Mouse (Mus musculus) CH12.LX (cell line): Measurements from ENCODE around the gene 1700010I14Rik. TPM values are rescaled to one million over a fixed set of nuclear protein-coding genes. Genes with fewer than 3 reads are reported as not detected.

Experiments
- DNase-seq: peaks from one replicate; pipeline ENCODE4 v3.0.0-alpha.2; 2013; ENCODE audit errors: extremely low read depth
- H3K27ac ChIP-seq: 2 replicates; pipeline ENCODE4 v1.5.1; 2012; ENCODE audit warnings: low read depth, mild to moderate bottlenecking, control low read depth, moderate library complexity; ENCODE audit not compliant: insufficient read depth
- H3K27me3 ChIP-seq: replicated peaks from 2 replicates; pipeline ENCODE3; 2012; ENCODE audit warnings: inconsistent platforms
- H3K36me3 ChIP-seq, 2 experiments: replicated peaks in 1 of 2; 2 replicates each; pipeline versions ENCODE3 to v1.6.1; 2012; ENCODE audit warnings: inconsistent platforms in 1 of 2, low read length in 1 of 2, mild to moderate bottlenecking in 1 of 2, mixed read lengths in 1 of 2, moderate library complexity in 1 of 2; ENCODE audit not compliant: control insufficient read depth in 1 of 2, insufficient read depth in 1 of 2
- H3K4me1 ChIP-seq, 2 experiments: 2 replicates each; pipeline ENCODE4 v1.6.1; 2012; ENCODE audit warnings: inconsistent platforms in 1 of 2, moderate library complexity in 1 of 2; ENCODE audit not compliant: insufficient read depth in 2 of 2, control insufficient read depth in 1 of 2
- H3K4me2 ChIP-seq: 2 replicates; pipeline ENCODE4 v1.6.1; 2012; ENCODE audit warnings: low read depth, mild to moderate bottlenecking, control low read depth; ENCODE audit not compliant: poor library complexity, insufficient read depth, severe bottlenecking
- H3K4me3 ChIP-seq, 3 experiments: fragments of 150-350 bp in 1 of 3; sonication (generic) in 1 of 3; replicated peaks in 1 of 3; 2 replicates each; pipeline versions ENCODE3 to v1.5.1; 2011 to 2012; ENCODE audit warnings: low read depth in 2 of 3, low read length in 2 of 3, mild to moderate bottlenecking in 2 of 3, moderate library complexity in 2 of 3, control low read depth in 1 of 3, improper control_type of control experiment in 1 of 3, inconsistent platforms in 1 of 3, mixed read lengths in 1 of 3; ENCODE audit not compliant: poor library complexity in 1 of 3
- H3K79me2 ChIP-seq: replicated peaks from 2 replicates; pipeline ENCODE4 v1.6.1; 2012; ENCODE audit warnings: mild to moderate bottlenecking, moderate library complexity; ENCODE audit not compliant: control insufficient read depth, poor library complexity, insufficient read depth, severe bottlenecking; ENCODE audit errors: extremely low read depth
- H3K9ac ChIP-seq: 2 replicates; pipeline ENCODE4 v1.6.1; 2012; ENCODE audit warnings: low read depth, mild to moderate bottlenecking, control low read depth, moderate library complexity; ENCODE audit not compliant: insufficient read depth
- H3K9me3 ChIP-seq: replicated peaks from 2 replicates; pipeline ENCODE3; 2012; ENCODE audit warnings: low read length, inconsistent platforms, mixed read lengths
- BHLHE40 ChIP-seq: IDR thresholded peaks from 2 replicates; pipeline ENCODE4 v1.6.1; 2011; ENCODE audit warnings: mild to moderate bottlenecking, low read depth, low read length, improper control_type of control experiment
- CHD1 ChIP-seq: IDR thresholded peaks from 2 replicates; pipeline ENCODE4 v1.6.1; 2012; ENCODE audit warnings: low read depth, low read length, improper control_type of control experiment, inconsistent platforms
- CTCF ChIP-seq, 2 experiments: IDR thresholded peaks in 1 of 2; conservative IDR thresholded peaks in 1 of 2; 2 replicates each; pipeline ENCODE4 v1.5.1; 2011 to 2012; ENCODE audit warnings: low read depth in 2 of 2, low read length in 2 of 2, improper control_type of control experiment in 1 of 2, inconsistent platforms in 1 of 2, mild to moderate bottlenecking in 1 of 2, moderate library complexity in 1 of 2
- EP300 ChIP-seq: IDR thresholded peaks from 2 replicates; pipeline ENCODE4 v1.6.1; 2011; ENCODE audit warnings: low read length, improper control_type of control experiment
- ETS1 ChIP-seq: conservative IDR thresholded peaks from 2 replicates; pipeline ENCODE4 v1.6.1; 2012; ENCODE audit warnings: low read depth, mild to moderate bottlenecking, inconsistent platforms, low read length, improper control_type of control experiment, moderate library complexity
- HCFC1 ChIP-seq: IDR thresholded peaks from 2 replicates; pipeline ENCODE4 v1.6.1; 2012; ENCODE audit warnings: low read depth, mild to moderate bottlenecking, inconsistent platforms, low read length, improper control_type of control experiment
- IRF4 ChIP-seq: IDR thresholded peaks from 2 replicates; pipeline ENCODE4 v1.6.1; 2014; ENCODE audit warnings: low read depth, mild to moderate bottlenecking, inconsistent platforms, low read length, improper control_type of control experiment
- JUND ChIP-seq: conservative IDR thresholded peaks from 2 replicates; pipeline ENCODE4 v1.6.1; 2011; ENCODE audit warnings: low read depth, low read length, improper control_type of control experiment
- KAT2A ChIP-seq: IDR thresholded peaks from 2 replicates; pipeline ENCODE4 v1.6.1; 2012; ENCODE audit warnings: low read length, improper control_type of control experiment, inconsistent platforms; ENCODE audit not compliant: insufficient replicate concordance
- MAX ChIP-seq: IDR thresholded peaks from 2 replicates; pipeline ENCODE4 v1.6.1; 2011; ENCODE audit warnings: low read length, improper control_type of control experiment
- MEF2A ChIP-seq: IDR thresholded peaks from 2 replicates; pipeline ENCODE4 v1.6.1; 2014; ENCODE audit warnings: low read depth, mild to moderate bottlenecking, inconsistent platforms, low read length, improper control_type of control experiment, borderline replicate concordance
- MXI1 ChIP-seq: IDR thresholded peaks from 2 replicates; pipeline ENCODE4 v1.6.1; 2011; ENCODE audit warnings: mild to moderate bottlenecking, low read depth, low read length, improper control_type of control experiment
- MYC ChIP-seq: IDR thresholded peaks from 2 replicates; pipeline ENCODE4 v1.6.1; 2011; ENCODE audit warnings: low read depth, mild to moderate bottlenecking, improper control_type of control experiment, low read length
- PAX5 ChIP-seq: IDR thresholded peaks from 2 replicates; pipeline ENCODE4 v1.6.1; 2012; ENCODE audit warnings: low read length, inconsistent platforms, mixed read lengths
- POLR2A ChIP-seq: IDR thresholded peaks from 2 replicates; pipeline ENCODE4 v1.6.1; 2011; ENCODE audit warnings: low read depth, mild to moderate bottlenecking, improper control_type of control experiment, low read length
- RAD21 ChIP-seq: IDR thresholded peaks from 2 replicates; pipeline ENCODE4 v1.6.1; 2011; ENCODE audit warnings: low read depth, mild to moderate bottlenecking, low read length, improper control_type of control experiment, moderate library complexity
- SMC3 ChIP-seq: IDR thresholded peaks from 2 replicates; pipeline ENCODE4 v1.6.1; 2011; ENCODE audit warnings: low read depth, low read length, improper control_type of control experiment
- TBP ChIP-seq: conservative IDR thresholded peaks from 2 replicates; pipeline ENCODE4 v1.6.1; 2011; ENCODE audit warnings: low read depth, low read length, improper control_type of control experiment
- UBTF ChIP-seq: IDR thresholded peaks from 2 replicates; pipeline ENCODE4 v1.6.1; 2012; ENCODE audit warnings: low read depth, mild to moderate bottlenecking, inconsistent platforms, low read length, improper control_type of control experiment, moderate library complexity
- USF1 ChIP-seq: IDR thresholded peaks from 2 replicates; pipeline ENCODE4 v1.6.1; 2014; ENCODE audit warnings: low read depth, mild to moderate bottlenecking, inconsistent platforms, low read length, improper control_type of control experiment
- ZKSCAN1 ChIP-seq: IDR thresholded peaks from 2 replicates; pipeline ENCODE4 v1.6.1; 2012; ENCODE audit warnings: low read depth, inconsistent platforms, low read length, improper control_type of control experiment, borderline replicate concordance
- ZNF384 ChIP-seq: IDR thresholded peaks from 2 replicates; pipeline ENCODE4 v1.6.1; 2012; ENCODE audit warnings: low read depth, low read length, improper control_type of control experiment, inconsistent platforms
- dilution Hi-C: fragments of 300-500 bp; cut with MboI; formaldehyde crosslinking; loops from 2 replicates; pipeline ENCODE4 v1.14.3; 2020; ENCODE audit warnings: low sequenced_read_pairs; ENCODE audit not compliant: extremely low pct_unique_long_range_greater_than_20kb, extremely low pct_ligation_motif_present
- in situ Hi-C: fragments of 300-500 bp; cut with MboI; formaldehyde crosslinking; loops from 3 replicates; pipeline ENCODE4 v1.14.3; 2019; ENCODE audit warnings: low sequenced_read_pairs, low pct_ligation_motif_present, low pct_unique_long_range_greater_than_20kb, mixed read lengths
- polyA plus RNA-seq: library from polyadenylated mRNA; unstranded; fragments of >175 nt; gene quantifications from 2 replicates; pipeline ENCODE4 v1.2.1, GENCODE M21; 2012; ENCODE audit warnings: low read depth; ENCODE audit not compliant: insufficient read length
- total RNA-seq, 2 experiments: library from RNA; depleted of rRNA; stranded (reverse); fragments of 300-350 nt in 1 of 2; fragments of >200 nt in 1 of 2; gene quantifications; 2 replicates each; pipeline ENCODE4 v1.2.3; 2012 to 2014

The 1700010I14Rik gene
- total and polyA plus RNA-seq, 3 experiments: 3.4 to 7.2 (median 3.5) TPM

DNA sequence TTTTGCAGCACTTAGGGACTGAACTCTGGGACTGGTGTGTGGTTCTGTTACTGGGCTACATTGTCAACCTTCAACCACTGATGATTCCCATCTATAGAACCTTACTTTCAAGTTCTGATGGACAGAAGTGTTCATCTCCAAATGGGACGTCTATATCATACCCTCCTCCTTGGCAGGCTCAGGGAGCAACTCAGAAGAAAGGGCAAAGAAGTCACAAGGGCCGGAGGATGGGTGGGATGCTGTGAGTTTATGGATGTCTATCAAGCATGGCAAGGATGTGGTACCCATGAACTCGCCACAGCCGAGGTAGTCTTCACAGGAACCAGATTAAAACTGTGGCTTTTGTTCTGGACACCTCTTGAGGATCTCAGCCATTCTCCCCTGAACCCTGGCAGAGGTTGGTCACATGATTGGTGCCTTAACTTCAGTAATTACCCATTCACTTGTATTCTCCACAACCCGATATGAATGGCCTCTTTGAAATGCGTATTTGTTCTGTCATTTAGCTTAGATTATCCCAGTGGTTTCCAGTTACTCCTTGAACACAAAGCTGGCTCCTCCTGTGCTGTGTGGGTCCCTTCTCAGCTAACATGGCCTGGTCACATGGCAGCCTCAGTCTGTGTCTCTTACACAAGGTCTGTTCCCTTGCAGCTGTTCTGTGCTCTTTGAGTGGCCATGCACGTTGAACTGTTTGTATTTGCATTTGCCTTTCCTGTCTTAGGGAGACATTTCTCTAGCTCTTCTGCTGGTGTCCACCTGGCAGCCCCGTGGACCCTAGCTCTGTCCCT, 47.6 kb downstream of the 1700010I14Rik start:
- peaks cover 0 to 10% of the 10 kb centered on the region in 2 experiments; a peak in 3 of 4 replicates for H3K4me1 ChIP-seq
- no peaks in the 10 kb centered on the region for H3K27me3 ChIP-seq
- DNase-seq: no peak
- no peak overlapping the region for H3K4me3 ChIP-seq
- H3K27ac ChIP-seq: no peak overlapping the region
- TF ChIP-seq TBP (no peak), USF1 (no peak), BHLHE40 (no peak), MAX (no peak), CTCF (conservative IDR thresholded peaks at IDR 0.05 in 1 of 2, IDR thresholded peaks at IDR 0.05 in 1 of 2; ENCODE audit: low read depth in 2 of 2, low read length in 2 of 2) (no peak), JUND (no peak), ETS1 (no peak), IRF4 (no peak), RAD21 (no peak), POLR2A (no peak), MYC (no peak), MEF2A (no peak), ZKSCAN1 (no peak), CHD1 (no peak), HCFC1 (no peak), UBTF (no peak), MXI1 (no peak), ZNF384 (no peak), EP300 (no peak)
- no peak overlapping the region for H3K9ac ChIP-seq
- peaks cover 2% of the 10 kb centered on the region for H3K9me3 ChIP-seq
- H3K36me3 ChIP-seq: no peaks in the 10 kb centered on the region
- in situ Hi-C loops: loop anchor here (10.0 to 25.0 kb wide), 2 partner anchors 129 to 402 kb away; no protein-coding TSS in a partner anchor
- dilution Hi-C loops: no loop called here
- H3K79me2 ChIP-seq: no peaks in the 10 kb centered on the region
- H3K4me2 ChIP-seq: no peak overlapping the region

DNA sequence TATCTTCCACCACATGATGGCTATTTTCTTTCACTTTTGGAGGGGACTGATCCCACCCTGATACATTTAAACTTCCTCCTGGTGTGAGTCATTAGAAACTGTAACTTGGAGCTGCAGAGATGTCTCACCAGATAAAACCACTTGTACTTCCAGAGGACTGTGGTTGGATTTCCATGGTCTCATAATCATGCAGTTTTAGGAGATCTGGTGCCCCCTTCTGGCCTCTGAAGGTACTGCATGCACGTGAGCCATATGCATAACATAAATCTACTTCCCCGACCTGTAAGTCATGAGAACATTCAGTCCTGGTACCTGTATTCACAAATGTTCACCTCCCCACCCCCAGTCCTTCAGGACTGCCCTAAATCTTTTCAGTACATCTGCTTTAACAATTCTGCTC, 54.6 kb downstream of the 1700010I14Rik start:
- in situ Hi-C loops: loop anchor here (25.0 kb wide), 1 partner anchor 395 kb away; no protein-coding TSS in a partner anchor
- Histone ChIP-seq H3K9ac (no peak overlapping the region), H3K4me1 (no peaks in the 10 kb centered on the region), H3K27me3 (peaks cover 2% of the 10 kb centered on the region), H3K36me3 (no peaks in the 10 kb centered on the region), H3K27ac (no peak overlapping the region), H3K4me2 (no peak overlapping the region), H3K4me3 (no peak overlapping the region), H3K79me2 (no peaks in the 10 kb centered on the region), H3K9me3 (no peaks in the 10 kb centered on the region)
- DNase-seq: peak; percentile 61
- no peak for TF ChIP-seq PAX5
- peak; percentile 72 to 83 for TF ChIP-seq CTCF (conservative IDR thresholded peaks at IDR 0.05 in 1 of 2, IDR thresholded peaks at IDR 0.05 in 1 of 2; ENCODE audit: low read depth in 2 of 2, low read length in 2 of 2)
- TF ChIP-seq RAD21: peak; percentile 52
- TF ChIP-seq KAT2A: no peak
- TF ChIP-seq BHLHE40: peak; percentile 96
- peak; percentile 52 for TF ChIP-seq SMC3
- dilution Hi-C loops: no loop called here
